Mouse (Mus musculus) embryonic fibroblast, embryonic 13.5 days (primary cell): ENCODE measurements around the gene Sugp1.

Experiments used
- CTCF ChIP-seq: IDR thresholded peaks from 2 replicates; pipeline ENCODE4 v1.5.1; 2011; ENCODE audit warnings: mild to moderate bottlenecking, control low read depth, low read length, moderate library complexity, borderline replicate concordance; ENCODE audit not compliant: insufficient read depth
- POLR2A ChIP-seq: IDR thresholded peaks from 2 replicates; pipeline ENCODE4 v1.6.1; 2011; ENCODE audit warnings: low read depth, mild to moderate bottlenecking, control low read depth, low read length, moderate library complexity

GRCm38 (mm10) chr8:70043996-70044395 lies 1.4 kb downstream of the Sugp1 start:
- TF ChIP-seq CTCF (no peak), POLR2A (no peak)
